Mouse (Mus musculus) G1E (cell line): Measurements from ENCODE around the gene C2cd3. TPM values are rescaled to one million over a fixed set of nuclear protein-coding genes. Genes with fewer than 3 reads are reported as not detected.
A peak's percentile ranks its signal among the peaks of the same experiment; 100 is the strongest.

Experiments
- ATAC-seq: 2 replicates; pipeline ENCODE4 v1.8.0; 2016; ENCODE audit warnings: mild to moderate bottlenecking; ENCODE audit not compliant: insufficient number of reproducible peaks, poor library complexity, low FRiP score, severe bottlenecking; ENCODE audit errors: extremely low read depth
- DNase-seq: peaks from one replicate; pipeline ENCODE4 v3.0.0; 2012; ENCODE audit warnings: low spot score
- H3K27me3 ChIP-seq: 2 replicates; pipeline ENCODE4 v1.6.1; 2012; ENCODE audit warnings: mild to moderate bottlenecking, low read length, inconsistent platforms; ENCODE audit not compliant: insufficient read depth
- H3K36me3 ChIP-seq: replicated peaks from 2 replicates; pipeline ENCODE3; 2012; ENCODE audit warnings: mild to moderate bottlenecking, inconsistent platforms
- H3K4me1 ChIP-seq: 2 replicates; pipeline ENCODE4 v1.6.1; 2012; ENCODE audit warnings: low read depth, low read length, inconsistent platforms, mixed read lengths; ENCODE audit not compliant: insufficient read depth
- H3K4me3 ChIP-seq: 2 replicates; pipeline ENCODE4 v1.5.1; 2012; ENCODE audit warnings: low read depth, mild to moderate bottlenecking, inconsistent platforms, low read length, moderate library complexity, mixed read lengths
- H3K9me3 ChIP-seq: replicated peaks from 2 replicates; pipeline ENCODE4 v1.6.1; 2012; ENCODE audit warnings: inconsistent platforms
- CTCF ChIP-seq: IDR thresholded peaks from 2 replicates; pipeline ENCODE4 v1.5.1; 2012; ENCODE audit warnings: low read depth, low read length, inconsistent platforms, mixed read lengths
- GATA1 ChIP-seq: IDR thresholded peaks from 2 replicates; pipeline ENCODE4 v1.6.1; 2012; ENCODE audit warnings: borderline replicate concordance, low read length, inconsistent platforms, mixed read lengths
- GATA2 ChIP-seq: IDR thresholded peaks from 2 replicates; pipeline ENCODE4 v1.6.1; 2012; ENCODE audit warnings: low read depth, low read length, inconsistent platforms, borderline replicate concordance
- POLR2AphosphoS5 ChIP-seq: IDR thresholded peaks from 2 replicates; pipeline ENCODE4 v1.6.1; 2012; ENCODE audit warnings: low read depth, low read length, inconsistent platforms; ENCODE audit not compliant: insufficient replicate concordance
- TAL1 ChIP-seq: conservative IDR thresholded peaks from 2 replicates; pipeline ENCODE4 v1.6.1; 2012; ENCODE audit warnings: low read depth, low read length, inconsistent platforms, mixed read lengths
- polyA plus RNA-seq: library from polyadenylated mRNA; stranded (reverse); fragments of >175 nt; gene quantifications from 2 replicates; pipeline ENCODE4 v1.2.3, GENCODE M21; 2012
- total RNA-seq, 2 experiments: library from RNA; stranded (forward) in 1 of 2; stranded (reverse) in 1 of 2; fragments of 200-1000 nt in 1 of 2; fragments of >200 nt in 1 of 2; fragmentation: Nextera tagmentation in 1 of 2; gene quantifications; 2 replicates each; pipeline ENCODE4 v1.2.3; 2014 to 2017

Gene C2cd3
- total and polyA plus RNA-seq, 3 experiments, result 22.6 to 76.2 (median 27.7) TPM

DNA sequence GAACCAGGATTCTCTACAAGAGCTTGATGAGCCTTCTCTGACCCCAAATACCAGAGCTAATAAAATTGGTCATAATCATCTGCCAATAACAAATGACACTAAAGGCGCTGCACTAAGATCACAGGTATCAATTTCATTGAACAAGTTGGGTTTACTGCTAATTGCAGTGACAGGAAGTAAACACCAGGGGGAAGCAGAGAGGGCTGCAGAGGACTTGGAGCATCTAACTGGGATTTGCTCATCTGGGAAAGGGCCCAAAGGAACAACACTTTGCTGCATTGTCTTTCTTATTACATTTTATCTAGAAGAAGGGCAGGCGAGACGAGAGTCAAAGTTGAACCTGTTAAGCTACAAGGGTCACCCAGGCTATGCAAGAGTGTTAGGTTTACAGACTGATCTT is 57.1 kb downstream of the C2cd3 start:
- Histone ChIP-seq H3K4me1 (peaks cover 15% of the 10 kb centered on the region; the same call in 1 of the 2 replicates), H3K4me3 (no peak overlapping the region), H3K36me3 (peaks cover 91% of the 10 kb centered on the region), H3K27me3 (no peaks in the 10 kb centered on the region), H3K9me3 (no peaks in the 10 kb centered on the region)
- ATAC-seq (no peak; the same call in 1 of the 2 replicates), DNase-seq (peak; percentile 10)
- TF ChIP-seq CTCF (peak; percentile 97), GATA2 (no peak)

DNA sequence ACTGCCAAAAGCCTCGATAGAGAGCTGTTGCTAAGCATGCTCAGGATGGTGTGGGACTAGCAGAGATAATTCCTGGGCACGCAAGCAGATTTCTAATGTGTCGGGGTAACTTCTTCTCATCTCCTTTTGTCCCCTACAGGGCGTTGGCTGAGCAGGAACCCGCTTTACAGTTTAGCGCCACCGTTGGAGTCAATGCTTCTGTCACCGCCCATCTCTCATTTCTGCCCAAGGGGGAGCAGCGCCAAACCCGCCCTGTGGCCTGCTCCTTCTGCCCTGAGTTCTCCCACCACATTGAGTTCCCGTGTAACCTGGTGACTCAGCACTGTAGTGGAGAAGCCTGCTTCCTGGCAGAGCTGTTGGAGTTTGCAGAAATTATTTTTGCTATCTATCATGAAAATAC is 57.9 kb downstream of the C2cd3 start:
- H3K4me1 ChIP-seq, result peaks cover 15% of the 10 kb centered on the region; the same call in 1 of the 2 replicates
- H3K36me3 ChIP-seq, result peaks cover 86% of the 10 kb centered on the region

DNA sequence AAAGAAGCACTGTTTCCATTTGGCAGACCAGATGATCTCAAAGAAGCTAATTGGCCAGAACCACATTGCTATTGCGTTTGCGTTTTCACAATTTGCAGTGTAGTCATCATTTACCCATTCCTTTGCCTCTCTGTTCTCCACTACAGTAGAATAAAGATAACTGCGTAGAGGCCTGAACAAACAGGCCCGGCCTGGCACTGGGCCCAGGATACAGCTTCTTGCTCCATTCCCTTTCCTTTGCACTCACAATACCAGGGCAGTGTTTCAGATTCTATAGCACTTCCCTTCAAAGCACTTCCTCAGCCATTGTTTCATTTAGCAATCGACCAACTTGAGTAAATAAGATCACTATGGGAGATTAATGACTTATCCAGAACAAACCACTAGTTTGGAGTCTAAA is 59.1 kb downstream of the C2cd3 start:
- no peaks in the 10 kb centered on the region for H3K27me3 ChIP-seq
- H3K36me3 ChIP-seq, result peaks cover 87% of the 10 kb centered on the region
- H3K4me3 ChIP-seq, result no peak overlapping the region
- no peak for ATAC-seq
- H3K4me1 ChIP-seq, result peaks cover 15% of the 10 kb centered on the region; the same call in 1 of the 2 replicates
- no peaks in the 10 kb centered on the region for H3K9me3 ChIP-seq
- DNase-seq, result no peak
- no peak for TF ChIP-seq GATA1
- no peak for TF ChIP-seq TAL1

More for the DNA sequence above, 57.9 kb downstream of the C2cd3 start:
- TF ChIP-seq GATA2 (no peak), TAL1 (no peak), CTCF (no peak)
- DNase-seq (no peak), ATAC-seq (no peak)
- Histone ChIP-seq H3K9me3 (no peaks in the 10 kb centered on the region), H3K4me3 (no peak overlapping the region), H3K27me3 (no peaks in the 10 kb centered on the region)

DNA sequence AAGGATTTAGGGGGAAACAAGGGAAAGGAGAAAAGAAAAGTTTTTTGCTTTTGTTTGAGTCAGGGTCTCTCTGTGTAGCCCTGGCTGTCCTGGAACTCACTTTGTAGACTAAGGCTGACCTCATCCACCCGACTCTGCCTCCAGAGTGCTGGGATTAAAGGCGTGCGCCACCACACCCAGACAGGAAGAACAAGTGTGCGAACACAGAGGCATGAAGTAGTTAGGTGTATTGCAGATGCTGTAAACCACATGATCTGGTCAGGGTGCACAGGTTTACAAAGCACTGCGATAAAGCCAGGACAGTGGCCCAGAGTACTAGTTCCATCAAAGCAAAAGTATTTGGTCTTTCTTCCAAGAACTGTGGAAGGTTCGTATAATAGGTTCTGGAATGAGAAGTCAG is 61.3 kb downstream of the C2cd3 start:
- TF ChIP-seq TAL1 (no peak), GATA2 (no peak), CTCF (no peak), POLR2AphosphoS5 (no peak)
- H3K4me3 ChIP-seq, result no peak overlapping the region
- ATAC-seq, result no peak
- H3K9me3 ChIP-seq, result no peaks in the 10 kb centered on the region
- H3K27me3 ChIP-seq, result no peaks in the 10 kb centered on the region
- no peak for DNase-seq
- peaks cover 13% of the 10 kb centered on the region; the same call in 1 of the 2 replicates for H3K4me1 ChIP-seq
- peaks cover 88% of the 10 kb centered on the region for H3K36me3 ChIP-seq

DNA sequence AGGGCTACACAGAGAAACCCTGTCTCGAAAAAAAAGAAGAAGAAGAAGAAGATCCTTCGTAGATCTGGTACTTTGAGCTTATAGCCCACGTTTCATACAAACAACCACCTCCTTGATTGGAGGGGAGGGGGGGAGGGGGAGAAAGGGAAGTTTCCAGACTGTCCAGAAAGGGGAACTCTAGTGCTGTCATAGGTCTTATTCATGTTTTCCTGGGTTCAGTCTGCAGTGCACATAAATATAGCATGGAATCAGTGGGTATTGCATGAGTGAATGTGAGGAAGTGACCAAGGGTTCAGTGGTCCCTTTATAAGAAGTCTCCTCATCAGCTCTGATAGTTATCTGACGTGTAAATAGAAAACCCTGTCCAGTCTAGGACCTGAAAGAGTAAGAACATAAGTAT is 71.7 kb downstream of the C2cd3 start:
- ATAC-seq (no peak), DNase-seq (peak; percentile 29)
- peaks cover 5% of the 10 kb centered on the region; the same call in 1 of the 2 replicates for H3K4me1 ChIP-seq
- no peak overlapping the region for H3K4me3 ChIP-seq
- TF ChIP-seq CTCF (no peak), TAL1 (no peak), GATA1 (no peak), GATA2 (no peak), POLR2AphosphoS5 (no peak)
- H3K27me3 ChIP-seq, result no peaks in the 10 kb centered on the region
- peaks cover 83% of the 10 kb centered on the region for H3K36me3 ChIP-seq
- H3K9me3 ChIP-seq, result no peaks in the 10 kb centered on the region

DNA sequence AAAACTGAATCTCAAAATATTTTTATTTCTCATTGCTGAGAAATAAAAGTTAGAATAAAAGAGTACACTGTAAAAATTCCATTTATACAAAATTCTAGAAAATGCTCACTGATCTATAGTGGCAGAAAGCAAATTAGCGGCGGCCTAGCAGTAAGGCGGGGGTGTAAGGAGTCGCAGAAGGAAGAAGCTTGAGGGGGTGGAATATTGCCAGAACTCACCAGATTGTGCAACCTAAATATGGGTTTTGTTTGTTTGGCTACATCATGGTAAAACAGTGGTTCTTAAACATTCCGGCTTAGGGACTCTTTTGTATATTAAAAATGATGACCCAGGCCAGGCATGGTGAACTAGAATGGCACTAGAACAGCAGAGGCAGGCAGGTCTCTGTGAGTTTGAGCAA is 74.2 kb downstream of the C2cd3 start:
- H3K9me3 ChIP-seq, result no peaks in the 10 kb centered on the region
- no peaks in the 10 kb centered on the region for H3K27me3 ChIP-seq
- no peak overlapping the region for H3K4me3 ChIP-seq
- peaks cover 5% of the 10 kb centered on the region; the same call in 1 of the 2 replicates for H3K4me1 ChIP-seq
- H3K36me3 ChIP-seq, result peaks cover 86% of the 10 kb centered on the region
- ATAC-seq (no peak), DNase-seq (no peak)
- TF ChIP-seq CTCF, result no peak
- TF ChIP-seq POLR2AphosphoS5, result no peak
- TF ChIP-seq TAL1, result no peak
- no peak for TF ChIP-seq GATA2

DNA sequence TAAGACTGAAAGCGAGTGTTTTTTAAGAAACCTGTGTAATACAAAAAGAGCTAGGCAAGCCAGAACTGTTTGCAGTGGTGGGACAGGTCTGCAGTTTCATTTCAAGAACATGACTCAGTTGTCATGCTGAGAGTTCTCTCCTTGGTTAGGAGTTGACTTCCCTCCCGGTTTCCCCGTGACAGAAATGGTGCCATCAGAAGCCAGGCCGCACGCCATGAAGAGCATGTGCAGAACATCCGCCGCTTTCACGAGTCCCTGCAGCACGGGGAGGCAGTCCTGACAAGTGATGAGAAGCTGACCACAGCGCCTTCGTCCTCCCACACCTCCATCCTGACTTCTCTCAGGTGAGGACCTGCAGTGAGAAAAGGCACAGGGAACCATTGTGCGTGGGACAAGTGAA is 76.5 kb downstream of the C2cd3 start:
- TF ChIP-seq TAL1 (no peak), POLR2AphosphoS5 (no peak), GATA1 (no peak), CTCF (no peak), GATA2 (no peak)
- no peak for DNase-seq
- Histone ChIP-seq H3K9me3 (no peaks in the 10 kb centered on the region), H3K4me3 (no peak overlapping the region), H3K27me3 (no peaks in the 10 kb centered on the region), H3K36me3 (peaks cover 87% of the 10 kb centered on the region), H3K4me1 (no peaks in the 10 kb centered on the region)
- no peak for ATAC-seq
